Mouse (Mus musculus) brown adipose tissue, adult 24 weeks (tissue): ENCODE results near the gene Eif3d. TPM values are rescaled to one million over a fixed set of nuclear protein-coding genes. Genes with fewer than 3 reads are reported as not detected.
A peak's percentile ranks its signal among the peaks of the same experiment; 100 is the strongest.

Experiments
- H3K27ac ChIP-seq: fragments of 200-500 bp; replicated peaks from 2 replicates; pipeline ENCODE4 v1.5.1; 2012; ENCODE audit warnings: low read depth, mild to moderate bottlenecking, low read length
- H3K4me1 ChIP-seq: fragments of 200-500 bp; 2 replicates; pipeline ENCODE4 v1.6.1; 2012; ENCODE audit warnings: low read length, mixed read lengths; ENCODE audit not compliant: control insufficient read depth, insufficient read depth, insufficient read length
- H3K4me3 ChIP-seq: fragments of 200-500 bp; 2 replicates; pipeline ENCODE4 v1.5.1; 2012; ENCODE audit warnings: low read depth, mild to moderate bottlenecking, low read length, moderate library complexity; ENCODE audit not compliant: insufficient read depth
- polyA plus RNA-seq: library from polyadenylated mRNA; stranded (reverse); fragments of >200 nt; gene quantifications from 2 replicates; pipeline ENCODE4 v1.2.4, GENCODE M21; 2012; ENCODE audit not compliant: missing spikeins, insufficient read depth, insufficient read length

Eif3d gene
- polyA plus RNA-seq, 1 experiment, result 63.5 TPM

GRCm38 (mm10) chr15:77960693-77961092 is 9.9 kb downstream of the Eif3d start:
- H3K27ac ChIP-seq, result no peak overlapping the region
- peaks cover 2% of the 10 kb centered on the region; the same call in 1 of the 2 replicates for H3K4me1 ChIP-seq
- H3K4me3 ChIP-seq, result no peak overlapping the region

- Histone ChIP-seq H3K4me1 (peaks cover 5% of the 10 kb centered on the region; the same call in 1 of the 2 replicates), H3K4me3 (no peak overlapping the region), H3K27ac (no peak overlapping the region)
These were observed 12.5 kb downstream of the Eif3d start for GRCm38 (mm10) chr15:77958071-77958470.

GRCm38 (mm10) chr15:77957625-77958024 is 13.0 kb downstream of the Eif3d start:
- no peak overlapping the region for H3K27ac ChIP-seq
- no peak overlapping the region for H3K4me3 ChIP-seq
- peaks cover 5% of the 10 kb centered on the region; the same call in 1 of the 2 replicates for H3K4me1 ChIP-seq

- peaks cover 5% of the 10 kb centered on the region; the same call in 1 of the 2 replicates for H3K4me1 ChIP-seq
- H3K27ac ChIP-seq, result no peak within 1 kb of the TSS
- peak within 1 kb of the TSS; percentile 59 for H3K4me3 ChIP-seq
These were observed 14.2 kb downstream of the Eif3d start, which contains the start of gene Foxred2 for GRCm38 (mm10) chr15:77956404-77956901. Gene Foxred2, minus strand, starts transcription at chr15:77956722.

- Histone ChIP-seq H3K4me1 (peaks cover 5% of the 10 kb centered on the region; the same call in 1 of the 2 replicates), H3K4me3 (peak overlapping the region; percentile 59), H3K27ac (no peak overlapping the region)
These were observed 14.9 kb downstream of the Eif3d start for GRCm38 (mm10) chr15:77955440-77956403.

- H3K4me3 ChIP-seq, result no peak overlapping the region
- H3K4me1 ChIP-seq, result peaks cover 5% of the 10 kb centered on the region; the same call in 1 of the 2 replicates
- no peak overlapping the region for H3K27ac ChIP-seq
These were observed 16.3 kb downstream of the Eif3d start for GRCm38 (mm10) chr15:77954362-77954761.

GRCm38 (mm10) chr15:77952921-77953320 is 17.7 kb downstream of the Eif3d start:
- H3K4me3 ChIP-seq, result no peak overlapping the region
- H3K4me1 ChIP-seq, result peaks cover 5% of the 10 kb centered on the region; the same call in 1 of the 2 replicates
- no peak overlapping the region for H3K27ac ChIP-seq

GRCm38 (mm10) chr15:77949061-77949460 is 21.6 kb downstream of the Eif3d start:
- Histone ChIP-seq H3K4me1 (no peaks in the 10 kb centered on the region), H3K27ac (no peak overlapping the region), H3K4me3 (no peak overlapping the region)

- Histone ChIP-seq H3K4me1 (no peaks in the 10 kb centered on the region), H3K4me3 (no peak overlapping the region), H3K27ac (0 out of 2 replicates have a peak overlapping the region, but pooled peaks have one; percentile 32)
These were observed 24.9 kb downstream of the Eif3d start for GRCm38 (mm10) chr15:77945711-77946110.

- no peak overlapping the region for H3K27ac ChIP-seq
- no peaks in the 10 kb centered on the region for H3K4me1 ChIP-seq
- H3K4me3 ChIP-seq, result no peak overlapping the region
These were observed 29.1 kb downstream of the Eif3d start for GRCm38 (mm10) chr15:77941563-77941962.

- no peaks in the 10 kb centered on the region for H3K4me1 ChIP-seq
- no peak overlapping the region for H3K4me3 ChIP-seq
- no peak overlapping the region for H3K27ac ChIP-seq
These were observed 32.1 kb downstream of the Eif3d start for GRCm38 (mm10) chr15:77938516-77938915.

- Histone ChIP-seq H3K27ac (no peak overlapping the region), H3K4me3 (no peak overlapping the region), H3K4me1 (no peaks in the 10 kb centered on the region)
These were observed 34.8 kb downstream of the Eif3d start for GRCm38 (mm10) chr15:77935673-77936375.

- Histone ChIP-seq H3K4me3 (no peak overlapping the region), H3K4me1 (no peaks in the 10 kb centered on the region), H3K27ac (no peak overlapping the region)
These were observed 35.6 kb downstream of the Eif3d start for GRCm38 (mm10) chr15:77934968-77935367.

- Histone ChIP-seq H3K4me3 (no peak overlapping the region), H3K27ac (no peak overlapping the region), H3K4me1 (no peaks in the 10 kb centered on the region)
These were observed 36.3 kb downstream of the Eif3d start for GRCm38 (mm10) chr15:77934326-77934725.

- Histone ChIP-seq H3K4me1 (no peaks in the 10 kb centered on the region), H3K4me3 (no peak overlapping the region), H3K27ac (no peak overlapping the region)
These were observed 36.8 kb downstream of the Eif3d start for GRCm38 (mm10) chr15:77933770-77934169.
